8 mouse cellular contexts compared by ENCODE assay signal in the genomic region with DNA sequence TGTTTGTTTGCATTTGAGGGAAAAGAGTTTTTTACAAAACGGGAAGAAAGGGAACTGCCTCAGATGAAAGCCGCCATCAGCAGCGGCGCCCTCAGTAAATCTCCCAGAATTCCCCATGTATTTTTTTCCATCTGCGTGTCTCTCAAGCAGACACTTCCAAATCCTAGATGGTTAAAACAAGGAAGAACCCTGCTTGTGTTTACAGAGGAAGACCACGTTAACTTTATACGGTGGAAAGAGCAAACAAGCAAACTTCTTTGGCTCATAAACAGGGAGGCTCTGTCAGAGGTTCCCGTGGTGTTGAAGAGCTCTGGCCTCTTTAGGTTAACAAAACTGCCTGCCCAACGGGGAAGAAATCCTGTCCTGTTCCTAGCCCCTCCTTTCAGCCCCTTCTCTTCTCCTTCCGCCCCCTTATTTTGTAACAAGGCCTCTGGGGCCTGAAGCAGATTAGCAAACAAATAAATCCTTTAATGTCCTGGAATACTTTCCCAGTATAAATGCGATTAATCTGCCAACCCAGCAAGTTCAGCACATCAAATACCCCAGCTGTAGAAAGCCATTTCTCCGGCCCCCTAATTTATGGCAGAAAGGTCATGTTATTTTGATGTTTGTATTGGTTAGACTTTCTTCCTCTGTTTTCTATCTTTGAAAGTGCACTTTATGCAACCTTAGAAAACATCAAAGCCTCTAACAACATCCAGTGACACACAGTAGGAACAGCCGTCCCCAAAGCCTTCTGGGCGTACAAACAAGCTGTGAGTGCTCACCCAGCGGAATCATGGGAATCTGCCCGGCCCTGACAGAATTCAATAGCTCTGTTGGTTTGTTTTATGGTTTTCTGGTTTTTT. TPM values are rescaled to one million over a fixed set of nuclear protein-coding genes. Genes with fewer than 3 reads are reported as not detected.
A peak's percentile ranks its signal among the peaks of the same experiment; 100 is the strongest.
DNase-seq lines count a peak whose midpoint lies in the region; ATAC-seq lines count a peak whose summit lies in the region.

No protein-coding gene starts in this region.

- peak; percentile 68 for ATAC-seq in frontal cortex, adult (ENCODE audit: low TSS enrichment)
- ATAC-seq in heart, embryonic 13.5 days (ENCODE audit: extremely low read depth, insufficient number of reproducible peaks, low FRiP score, low TSS enrichment), result no peak
- ATAC-seq in neural tube, embryonic 15.5 days (ENCODE audit: low FRiP score), result peak; percentile 36; the same call in 1 of the 2 replicates
- no peak for ATAC-seq in erythroblast, adult 5-6 weeks (replicated peaks; ENCODE audit: low FRiP score, poor library complexity, severe bottlenecking)

- H3K9me3 ChIP-seq in heart, embryonic 13.5 days, result no peaks in the 10 kb centered on the region
- no peaks in the 10 kb centered on the region for H3K9me3 ChIP-seq in limb, embryonic 10.5 days (replicated peaks)
- H3K9me3 ChIP-seq in neural tube, embryonic 15.5 days (replicated peaks), result no peaks in the 10 kb centered on the region

- no peaks in the 10 kb centered on the region for H3K27me3 ChIP-seq in heart, embryonic 13.5 days (replicated peaks)
- H3K27me3 ChIP-seq in limb, embryonic 10.5 days (ENCODE audit: low read depth, poor library complexity, severe bottlenecking), result no peaks in the 10 kb centered on the region
- no peaks in the 10 kb centered on the region for H3K27me3 ChIP-seq in neural tube, embryonic 15.5 days (replicated peaks)

- H3K9ac ChIP-seq in heart, embryonic 13.5 days, result peak overlapping the region; percentile 63
- H3K9ac ChIP-seq in neural tube, embryonic 15.5 days (replicated peaks), result no peak overlapping the region

- H3K4me3 ChIP-seq in heart, embryonic 13.5 days, result peak overlapping the region; percentile 37
- peak overlapping the region; percentile 30 for H3K4me3 ChIP-seq in limb, embryonic 10.5 days
- peak overlapping the region; percentile 12; the same call in 1 of the 2 replicates for H3K4me3 ChIP-seq in neural tube, embryonic 15.5 days (replicated peaks)

- DNase-seq in frontal cortex, postnatal 36 days (ENCODE audit: low spot score in 2 of 2), result no peak
- peak; percentile 35 for DNase-seq in limb, embryonic 10.5 days (ENCODE audit: low spot score)
- no peak for DNase-seq in adrenal gland, adult 8-10 months
- no peak for DNase-seq in left cerebral cortex, adult 18-20 months (ENCODE audit: low spot score in 2 of 2)

- 40% methylated on average over 16 of the region's 16 CpGs for WGBS in heart, embryonic 13.5 days
- 35% methylated on average over 16 of the region's 16 CpGs for WGBS in limb, embryonic 10.5 days
- WGBS in neural tube, embryonic 15.5 days, result 31% methylated on average over 16 of the region's 16 CpGs

- H3K4me1 ChIP-seq in heart, embryonic 13.5 days, result peaks cover 17% of the 10 kb centered on the region
- H3K4me1 ChIP-seq in limb, embryonic 10.5 days, result peaks cover 19% of the 10 kb centered on the region
- peaks cover 14% of the 10 kb centered on the region for H3K4me1 ChIP-seq in neural tube, embryonic 15.5 days

- peak overlapping the region; percentile 65 for H3K4me2 ChIP-seq in heart, embryonic 13.5 days
- peak overlapping the region; percentile 45 for H3K4me2 ChIP-seq in neural tube, embryonic 15.5 days

- no peaks in the 10 kb centered on the region for H3K36me3 ChIP-seq in heart, embryonic 13.5 days
- H3K36me3 ChIP-seq in limb, embryonic 10.5 days, result no peaks in the 10 kb centered on the region
- no peaks in the 10 kb centered on the region for H3K36me3 ChIP-seq in neural tube, embryonic 15.5 days

- H3K27ac ChIP-seq in heart, embryonic 13.5 days (replicated peaks), result peak overlapping the region; percentile 88
- peak overlapping the region; percentile 72 for H3K27ac ChIP-seq in limb, embryonic 10.5 days
- peak overlapping the region; percentile 78 for H3K27ac ChIP-seq in neural tube, embryonic 15.5 days (replicated peaks)

RNA-seq across cellular contexts. Expression of a gene that starts 52.8 kb away (rescaled TPM):
- 5.6 and 6.4 TPM in 2 replicates for polyA plus RNA-seq in heart, embryonic 13.5 days (2015; fragmentation: Nextera tagmentation; extraction: Ambion mirVana)
- polyA plus RNA-seq in limb, embryonic 10.5 days (2016; fragmentation: Nextera tagmentation; extraction: Ambion mirVana), result 28.0 and 32.6 TPM in 2 replicates
- polyA plus RNA-seq in neural tube, embryonic 15.5 days (2015; fragmentation: Nextera tagmentation; extraction: Ambion mirVana), result 5.9 and 6.3 TPM in 2 replicates
- total RNA-seq in adrenal gland, adult 8-10 months (2022), result 10 to 100 TPM; 22.4 to 42.8 (median 34.7) TPM
- 2.3 TPM in 1 of 2 replicates, not detected in the other for total RNA-seq in erythroblast, adult 5-6 weeks (2015; ENCODE audit: low replicate concordance)
- total RNA-seq in erythroblast, adult 5-6 weeks (2017; ENCODE audit: low replicate concordance), result 0.26 TPM in 1 of 2 replicates, not detected in the other
- 1 to 10 TPM; 8.2 to 9.6 TPM for total RNA-seq in left cerebral cortex, adult 18-20 months (2021)

Comparison
In these comparisons a context has a peak if more than half of its experiments do, and no peak if none do; other contexts are left out.
1. ATAC-seq: peak in frontal cortex, adult (single experiment) and neural tube, embryonic 15.5 days (single experiment); none in heart, embryonic 13.5 days (single experiment) and erythroblast, adult 5-6 weeks (single experiment).
2. Peak in every context shown above with its lines, with median percentiles within 50 percentile points of each other: H3K27ac ChIP-seq and H3K4me3 ChIP-seq.